Mouse (Mus musculus) spleen, postnatal 4 days (tissue): ENCODE results near the gene Gadd45b.

Source experiments
- DNase-seq, 2 experiments: peaks; one replicate each; pipeline ENCODE4 v3.0.0; 2022; ENCODE audit warnings: low spot score in 2 of 2

The Gadd45b gene

GRCm38 (mm10) chr10:80929299-80930226 lies at the start of gene Gadd45b:
Gadd45b (plus strand) TSS chr10:80930073.
- peak; percentile 98 to 99 for DNase-seq

- DNase-seq: peak; percentile 83 to 95
Observed at GRCm38 (mm10) chr10:80880131-80880641, 49.7 kb upstream of the Gadd45b start.

- DNase-seq: no peak
Observed at GRCm38 (mm10) chr10:80880901-80881300, 49.0 kb upstream of the Gadd45b start.

GRCm38 (mm10) chr10:80881301-80881700 lies 48.6 kb upstream of the Gadd45b start:
- peak; percentile 88 to 97 for DNase-seq

- no peak for DNase-seq
Observed at GRCm38 (mm10) chr10:80887181-80887580, 42.7 kb upstream of the Gadd45b start.

GRCm38 (mm10) chr10:80895100-80895499 lies 34.8 kb upstream of the Gadd45b start:
- no peak for DNase-seq

GRCm38 (mm10) chr10:80895697-80896096 lies 34.2 kb upstream of the Gadd45b start:
- DNase-seq: no peak

- no peak for DNase-seq
Observed at GRCm38 (mm10) chr10:80896581-80897485, 33.0 kb upstream of the Gadd45b start.

- DNase-seq: no peak
Observed at GRCm38 (mm10) chr10:80897861-80898510, 31.9 kb upstream of the Gadd45b start.

GRCm38 (mm10) chr10:80899074-80899473 lies 30.8 kb upstream of the Gadd45b start:
- no peak for DNase-seq

GRCm38 (mm10) chr10:80899591-80900317 lies 30.1 kb upstream of the Gadd45b start:
- DNase-seq: no peak

- peak; percentile 95 to 96 for DNase-seq
Observed at GRCm38 (mm10) chr10:80900318-80901247, 29.3 kb upstream of the Gadd45b start, which contains the start of gene Timm13. Timm13 (minus strand) TSS chr10:80900969.

GRCm38 (mm10) chr10:80901409-80902272 lies 28.2 kb upstream of the Gadd45b start:
- DNase-seq: no peak

- no peak for DNase-seq
Observed at GRCm38 (mm10) chr10:80902273-80902940, 27.5 kb upstream of the Gadd45b start.

GRCm38 (mm10) chr10:80903282-80903681 lies 26.6 kb upstream of the Gadd45b start:
- DNase-seq: no peak

- DNase-seq: no peak
Observed at GRCm38 (mm10) chr10:80904004-80904693, 25.7 kb upstream of the Gadd45b start.

GRCm38 (mm10) chr10:80904709-80905108 lies 25.2 kb upstream of the Gadd45b start:
- DNase-seq: no peak
